Mouse (Mus musculus) small intestine, adult 2 months (tissue): ENCODE results near the gene Cdh4.

Source experiments
- CTCF ChIP-seq: fragments of 200-500 bp; IDR thresholded peaks from 2 replicates; pipeline ENCODE4 v1.5.1; 2012; ENCODE audit warnings: low read depth, mild to moderate bottlenecking, control low read depth, inconsistent platforms, low read length, moderate library complexity, mixed read lengths; ENCODE audit not compliant: insufficient replicate concordance, insufficient read length; ENCODE audit errors: extremely low read depth
- POLR2A ChIP-seq: fragments of 200-500 bp; IDR thresholded peaks from 2 replicates; pipeline ENCODE4 v1.6.1; 2012; ENCODE audit warnings: low read depth, mild to moderate bottlenecking, control low read depth, inconsistent platforms, low read length, moderate library complexity

DNA sequence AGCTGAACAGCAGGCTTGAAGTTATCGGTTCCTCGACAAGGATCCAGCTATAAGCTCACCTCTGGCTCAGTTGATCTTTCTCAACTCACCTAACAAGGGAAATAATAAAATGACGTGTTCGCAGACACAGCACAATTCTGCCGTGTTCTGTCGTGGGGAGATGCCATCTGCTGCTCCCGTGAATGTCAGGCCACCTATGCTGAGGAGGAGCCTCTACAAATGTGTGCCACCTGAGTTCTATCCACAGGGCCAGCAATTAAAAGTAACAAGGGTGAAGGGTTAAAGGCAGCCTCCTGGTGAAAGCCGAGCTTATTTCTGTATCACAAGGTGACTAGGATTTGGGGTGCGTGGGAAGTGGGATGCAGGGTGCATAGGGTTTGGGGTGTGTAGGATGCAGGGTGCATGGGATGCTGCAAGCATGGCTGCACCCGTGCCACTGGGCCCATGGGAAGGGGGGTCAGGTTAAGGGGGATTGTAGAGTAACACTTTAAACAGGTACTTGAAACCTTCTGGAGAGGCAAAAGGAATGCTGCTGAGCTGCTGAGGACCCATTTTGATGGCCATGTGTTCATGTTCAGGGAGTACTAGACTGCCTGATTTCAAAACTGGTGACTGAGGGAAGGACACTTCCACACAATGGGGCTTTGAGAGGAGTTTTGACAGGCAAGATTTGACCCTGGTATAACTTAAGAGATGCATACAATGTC, 333.9 kb downstream of the Cdh4 start:
- TF ChIP-seq CTCF = no peak
- TF ChIP-seq POLR2A = no peak
